11 mouse cellular contexts compared by ENCODE assay signal in the genomic region with DNA sequence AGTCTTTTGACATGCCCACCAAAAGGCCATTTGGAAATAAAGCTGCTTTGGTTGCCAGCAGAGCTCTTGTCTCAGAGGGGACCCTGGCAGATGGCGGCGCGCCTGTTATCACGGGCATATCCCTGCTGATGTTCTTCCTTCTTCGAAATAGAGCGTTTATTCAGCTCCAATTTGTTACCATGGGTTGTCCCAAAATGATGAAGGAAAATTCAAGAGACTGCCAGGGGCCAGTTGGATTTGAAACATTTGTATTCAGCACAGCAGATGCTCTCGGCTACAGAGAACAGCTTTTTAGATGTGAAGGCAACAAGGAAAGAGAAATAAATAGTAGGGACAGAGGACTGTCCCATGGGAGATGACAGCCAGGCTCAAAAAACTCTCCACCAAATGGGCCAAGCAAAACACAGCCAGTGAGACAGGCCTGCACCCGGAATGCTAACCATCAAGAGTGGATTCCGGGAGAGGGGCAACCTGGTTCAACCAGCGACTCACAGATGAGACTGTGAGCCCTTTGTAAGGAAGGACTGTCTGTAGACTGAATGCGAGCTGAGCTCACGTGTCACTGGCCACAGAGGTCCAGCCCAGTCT. TPM values are rescaled to one million over a fixed set of nuclear protein-coding genes. Genes with fewer than 3 reads are reported as not detected.
DNase-seq lines count a peak whose midpoint lies in the region; ATAC-seq lines count a peak whose summit lies in the region.
"Had no signal": no experiment of that assay in that cellular context is flagged by ENCODE, and none has a peak within 500 bp of the region (broad histone marks: within the 10 kb centered on the region; RNA-seq: fewer than 3 reads in every experiment).

No protein-coding gene starts in this region.

- no peak overlapping the region for H3K4me3 ChIP-seq in midbrain, embryonic 13.5 days (replicated peaks)
- H3K4me3 ChIP-seq in midbrain, embryonic 10.5 days = no peak overlapping the region

- H3K9ac ChIP-seq in midbrain, embryonic 13.5 days (replicated peaks) = no peak overlapping the region

- H3K9me3 ChIP-seq in midbrain, embryonic 13.5 days = no peaks in the 10 kb centered on the region
- H3K9me3 ChIP-seq in midbrain, embryonic 10.5 days (replicated peaks) = no peaks in the 10 kb centered on the region

- H3K27me3 ChIP-seq in midbrain, embryonic 13.5 days = no peaks in the 10 kb centered on the region
- H3K27me3 ChIP-seq in midbrain, embryonic 10.5 days (ENCODE audit: low read depth, poor library complexity, severe bottlenecking) = no peaks in the 10 kb centered on the region

- no peak for ATAC-seq in midbrain, embryonic 13.5 days
- ATAC-seq in erythroid progenitor cell, adult 5-6 weeks (replicated peaks; ENCODE audit: low FRiP score, poor library complexity, severe bottlenecking) = no peak

- no peaks in the 10 kb centered on the region for H3K36me3 ChIP-seq in midbrain, embryonic 13.5 days
- H3K36me3 ChIP-seq in midbrain, embryonic 10.5 days = no peaks in the 10 kb centered on the region

- no peaks in the 10 kb centered on the region for H3K4me1 ChIP-seq in midbrain, embryonic 13.5 days (replicated peaks)
- H3K4me1 ChIP-seq in midbrain, embryonic 10.5 days = peaks cover 18% of the 10 kb centered on the region

- peak overlapping the region; percentile 27 for H3K27ac ChIP-seq in midbrain, embryonic 13.5 days
- H3K27ac ChIP-seq in midbrain, embryonic 10.5 days (replicated peaks) = no peak overlapping the region; the same call in 1 of the 2 replicates

- 69% methylated on average over 12 of the region's 12 CpGs for WGBS in midbrain, embryonic 13.5 days
- WGBS in midbrain, embryonic 10.5 days = 82% methylated on average over 12 of the region's 12 CpGs

- H3K4me2 ChIP-seq in midbrain, embryonic 13.5 days (replicated peaks) = no peak overlapping the region

- peak; percentile 57 for DNase-seq in cerebellum, adult 11-12 months
- no peak for DNase-seq in cerebellum, adult 11 months
- no peak for DNase-seq in midbrain, embryonic 10.5 days (ENCODE audit: low spot score)
- peak; percentile 77 for DNase-seq in layer of hippocampus, adult 9-11 months
- DNase-seq in right cerebral cortex, postnatal 14 days = peak; percentile 38
- no peak for DNase-seq in liver

RNA-seq across cellular contexts. Expression of a gene that starts 12.0 kb away (rescaled TPM):
- polyA plus RNA-seq in midbrain, embryonic 13.5 days (2015; fragmentation: Nextera tagmentation; extraction: Ambion mirVana) = not detected in 2 replicates
- 0.11 TPM in 1 of 2 replicates, not detected in the other for polyA plus RNA-seq in midbrain, embryonic 10.5 days (2016; fragmentation: Nextera tagmentation; extraction: Ambion mirVana)
- total RNA-seq in erythroid progenitor cell, adult 5-6 weeks (2015; ENCODE audit: low replicate concordance) = not detected in 2 replicates
- total RNA-seq in erythroid progenitor cell, adult 5-6 weeks (2017; ENCODE audit: low replicate concordance) = not detected in 2 replicates
- total RNA-seq: liver, adult 2 months had no signal
- polyA plus RNA-seq: heart, postnatal 0 days; liver, adult 2 months; stomach, embryonic 16.5 days had no signal

RNA-seq across cellular contexts. Expression of a gene that starts 17.3 kb away (rescaled TPM):
- not detected in 2 replicates for polyA plus RNA-seq in midbrain, embryonic 13.5 days (2015; fragmentation: Nextera tagmentation; extraction: Ambion mirVana)
- polyA plus RNA-seq in midbrain, embryonic 10.5 days (2016; fragmentation: Nextera tagmentation; extraction: Ambion mirVana) = not detected in 2 replicates
- total RNA-seq in erythroid progenitor cell, adult 5-6 weeks (2015; ENCODE audit: low replicate concordance) = not detected in 2 replicates
- total RNA-seq in erythroid progenitor cell, adult 5-6 weeks (2017; ENCODE audit: low replicate concordance) = not detected in 2 replicates
- total RNA-seq: liver, adult 2 months had no signal
- polyA plus RNA-seq: heart, postnatal 0 days; liver, adult 2 months; stomach, embryonic 16.5 days had no signal

RNA-seq across cellular contexts. Expression of a gene that starts 17.4 kb away (rescaled TPM):
- polyA plus RNA-seq in midbrain, embryonic 13.5 days (2015; fragmentation: Nextera tagmentation; extraction: Ambion mirVana) = 0.30 and 0.71 TPM in 2 replicates
- polyA plus RNA-seq in midbrain, embryonic 10.5 days (2016; fragmentation: Nextera tagmentation; extraction: Ambion mirVana) = 0.09 and 0.35 TPM in 2 replicates
- total RNA-seq in erythroid progenitor cell, adult 5-6 weeks (2015; ENCODE audit: low replicate concordance) = 0.72 TPM in 1 of 2 replicates, not detected in the other
- total RNA-seq in erythroid progenitor cell, adult 5-6 weeks (2017; ENCODE audit: low replicate concordance) = not detected in 2 replicates
- polyA plus RNA-seq: liver, adult 2 months had no signal

RNA-seq across cellular contexts. Expression of a gene that starts 54.0 kb away (rescaled TPM):
- 0.49 and 0.74 TPM in 2 replicates for polyA plus RNA-seq in midbrain, embryonic 13.5 days (2015; fragmentation: Nextera tagmentation; extraction: Ambion mirVana)
- 0.06 and 0.11 TPM in 2 replicates for polyA plus RNA-seq in midbrain, embryonic 10.5 days (2016; fragmentation: Nextera tagmentation; extraction: Ambion mirVana)
- total RNA-seq in erythroid progenitor cell, adult 5-6 weeks (2015; ENCODE audit: low replicate concordance) = not detected in 2 replicates
- total RNA-seq in erythroid progenitor cell, adult 5-6 weeks (2017; ENCODE audit: low replicate concordance) = not detected in 2 replicates

RNA-seq across cellular contexts. Expression of a gene that starts 54.3 kb away (rescaled TPM):
- 0.98 and 1.2 TPM in 2 replicates for polyA plus RNA-seq in midbrain, embryonic 13.5 days (2015; fragmentation: Nextera tagmentation; extraction: Ambion mirVana)
- 0.78 and 0.83 TPM in 2 replicates for polyA plus RNA-seq in midbrain, embryonic 10.5 days (2016; fragmentation: Nextera tagmentation; extraction: Ambion mirVana)
- total RNA-seq in erythroid progenitor cell, adult 5-6 weeks (2015; ENCODE audit: low replicate concordance) = 0.36 TPM in 1 of 2 replicates, not detected in the other
- total RNA-seq in erythroid progenitor cell, adult 5-6 weeks (2017; ENCODE audit: low replicate concordance) = 0.26 TPM in 1 of 2 replicates, not detected in the other

Comparison
In these comparisons a context has a peak if more than half of its experiments do, and no peak if none do; other contexts are left out.
1. DNase-seq: peak in cerebellum, adult 11-12 months (single experiment), layer of hippocampus, adult 9-11 months (single experiment) and right cerebral cortex, postnatal 14 days (single experiment); none in cerebellum, adult 11 months (single experiment), midbrain, embryonic 10.5 days (single experiment) and liver (single experiment).